Mouse (Mus musculus): Measurements from ENCODE around the gene Six1.
"Not testable (repeated sequence)": the region's sequence is repeated elsewhere in the genome, so short reads cannot be mapped to it uniquely, and the experiment has no call there.

The Six1 gene

DNA sequence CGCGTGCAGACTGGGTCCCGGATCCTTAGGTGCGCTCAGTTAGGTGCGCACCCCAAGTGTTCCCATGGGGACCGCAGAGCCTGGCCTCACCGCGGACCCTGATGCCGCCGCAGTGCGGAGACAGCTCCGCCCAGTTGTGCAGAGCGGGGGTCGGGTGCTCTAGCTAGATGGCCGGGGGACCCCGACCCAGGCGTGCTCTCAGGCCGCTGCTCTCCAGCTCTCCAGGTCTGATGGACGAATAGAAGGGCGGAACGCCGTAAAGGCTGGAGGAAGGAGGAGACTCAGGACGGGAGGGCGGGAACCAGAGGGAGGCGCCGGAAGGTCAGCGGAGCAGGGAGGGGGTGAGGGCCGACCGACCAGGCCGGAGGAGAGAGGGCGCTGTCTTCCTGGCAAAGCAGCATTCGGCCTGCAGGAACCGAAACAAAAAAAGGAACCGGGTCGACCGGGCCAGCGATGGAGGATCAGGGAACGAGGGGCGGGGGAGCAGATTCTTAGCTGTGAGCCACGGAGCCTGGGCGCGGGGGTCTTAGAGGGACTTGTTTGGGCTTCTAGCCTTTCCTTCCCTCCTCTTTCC lies at the start of gene Six1:
TSS of gene Six1 (minus strand) at position 220 of the 574 bp plus-strand sequence.
- DNase-seq (ENCODE audit: low read depth, low spot score) = no peak

DNA sequence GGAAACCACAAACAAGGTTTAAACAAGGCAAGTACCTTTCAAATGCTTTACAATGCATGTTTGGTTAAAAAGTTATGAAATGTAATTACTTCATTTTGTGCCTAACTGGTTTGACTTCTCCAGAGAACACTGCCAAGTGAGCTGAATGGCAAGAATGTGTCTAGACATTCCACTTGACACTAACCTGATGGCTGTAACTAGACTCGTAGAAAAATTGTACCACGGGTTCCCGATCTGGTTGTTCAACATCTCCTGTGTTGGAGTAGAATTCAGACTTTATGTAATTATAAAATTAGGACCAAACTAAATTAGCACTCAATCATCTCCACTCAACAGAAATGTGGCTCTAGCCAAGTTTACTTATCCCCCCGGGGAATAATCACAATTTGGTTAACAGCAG lies 44.9 kb upstream of the Six1 start:
- DNase-seq (ENCODE audit: low read depth, low spot score) = no peak

DNA sequence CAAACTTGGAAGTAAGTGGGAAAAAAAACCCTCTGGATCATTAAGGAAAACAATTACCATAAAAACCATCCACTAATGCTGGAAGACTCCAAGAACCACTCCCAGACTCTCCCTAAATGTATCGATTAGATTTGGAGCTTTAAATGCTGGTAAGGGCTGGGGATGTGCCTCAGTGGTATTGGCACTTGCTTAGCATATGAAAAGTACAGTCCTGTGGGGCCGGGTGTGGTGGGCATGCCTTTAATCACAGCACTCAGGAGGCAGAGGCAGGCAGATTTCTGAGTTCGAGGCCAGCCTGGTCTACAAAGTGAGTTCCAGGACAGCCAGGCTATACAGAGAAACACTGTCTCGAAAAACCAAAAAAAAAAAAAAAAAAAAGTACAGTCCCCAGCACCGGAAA lies 42.5 kb upstream of the Six1 start:
- DNase-seq (ENCODE audit: low read depth, low spot score) = not testable (repeated sequence)

DNA sequence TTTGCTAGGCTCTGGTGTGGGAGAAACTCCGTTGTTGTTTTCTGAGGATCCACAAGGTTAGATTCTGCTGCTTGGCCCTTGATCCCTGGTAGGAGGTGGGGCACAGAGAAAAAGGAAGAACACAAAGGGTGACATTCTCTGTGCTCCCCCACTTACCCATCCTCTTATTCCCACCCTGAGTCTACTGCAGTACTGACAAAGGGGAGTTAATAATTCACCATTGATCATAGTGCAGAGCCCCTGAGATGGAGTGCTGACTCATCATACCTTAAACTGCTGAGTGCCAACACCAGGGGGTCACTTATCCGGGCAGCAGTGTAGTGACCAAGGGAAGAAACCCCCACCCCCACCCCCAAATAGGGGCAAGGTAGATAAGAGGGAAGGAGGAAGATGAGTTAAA lies 40.9 kb upstream of the Six1 start:
- no peak for DNase-seq (ENCODE audit: low read depth, low spot score)

DNA sequence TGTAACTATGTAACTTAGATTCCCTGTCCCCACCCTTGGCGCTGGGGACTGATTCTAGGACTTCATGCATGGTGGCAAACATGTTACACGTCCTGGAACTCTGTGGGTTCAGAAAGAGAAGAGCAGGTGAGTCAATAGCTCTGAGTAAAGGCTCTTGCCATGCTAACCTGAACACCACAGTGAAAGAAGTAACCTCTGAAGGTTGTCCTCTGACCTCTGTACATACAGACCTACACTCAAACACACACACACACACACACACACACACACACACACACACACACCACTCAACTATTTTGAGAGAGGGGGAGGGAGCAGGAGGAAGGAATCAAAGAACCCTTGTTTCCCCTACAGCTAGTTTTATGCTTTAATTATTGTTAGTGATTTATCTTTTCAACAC lies 40.5 kb upstream of the Six1 start:
- DNase-seq (ENCODE audit: low read depth, low spot score) = no peak

DNA sequence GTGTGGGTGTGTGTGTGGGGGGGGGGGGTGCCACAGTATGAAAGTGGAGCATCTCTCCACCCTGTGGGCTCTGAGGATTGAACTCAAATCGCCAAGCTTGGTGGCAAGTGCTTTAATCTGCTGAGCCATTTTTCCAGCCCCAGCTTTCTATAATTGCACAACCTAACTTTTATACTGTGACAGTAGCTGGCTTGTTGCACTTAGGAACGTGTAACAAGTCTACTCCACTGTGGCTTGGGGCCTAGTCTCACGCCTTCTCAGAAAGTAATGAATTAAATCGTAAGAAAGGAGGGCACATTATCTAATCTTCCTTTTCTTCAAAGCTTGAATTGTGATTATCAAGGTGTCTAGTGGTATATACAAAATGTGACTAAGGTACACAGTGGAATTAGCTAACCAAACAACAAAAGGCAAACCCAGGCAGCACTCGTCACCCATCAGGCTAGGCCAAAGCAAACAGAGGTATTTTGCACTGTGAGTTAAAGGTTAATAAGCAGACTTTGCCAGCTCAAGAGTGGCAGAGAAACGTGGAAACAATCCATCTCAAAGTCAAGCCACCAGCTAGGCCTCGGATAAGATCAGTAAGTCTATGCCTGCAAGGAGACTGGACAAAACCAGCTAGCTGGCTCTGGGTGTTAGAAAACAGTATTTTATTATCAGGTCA lies 37.1 kb upstream of the Six1 start:
- DNase-seq (ENCODE audit: low read depth, low spot score) = no peak

DNA sequence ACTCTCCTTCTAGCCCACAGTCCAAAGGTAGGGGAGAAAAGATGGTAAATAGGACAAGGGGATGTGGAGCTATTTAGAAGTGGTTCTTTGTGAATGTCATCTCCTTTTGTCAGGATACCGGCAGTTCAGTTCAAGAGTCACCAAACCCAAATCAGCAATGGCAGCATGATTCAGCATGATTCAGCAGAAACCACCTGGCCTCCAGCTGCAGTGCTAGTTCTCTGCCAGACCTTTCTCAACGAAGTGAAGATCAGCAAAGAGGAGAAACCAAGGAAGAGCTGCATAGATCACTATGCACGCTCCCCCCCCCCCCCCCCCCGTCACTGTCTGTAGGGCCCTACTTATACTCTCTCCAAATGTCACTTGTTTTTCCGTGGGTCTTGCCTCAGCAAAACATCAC lies 35.2 kb upstream of the Six1 start:
- DNase-seq (ENCODE audit: low read depth, low spot score) = no peak

DNA sequence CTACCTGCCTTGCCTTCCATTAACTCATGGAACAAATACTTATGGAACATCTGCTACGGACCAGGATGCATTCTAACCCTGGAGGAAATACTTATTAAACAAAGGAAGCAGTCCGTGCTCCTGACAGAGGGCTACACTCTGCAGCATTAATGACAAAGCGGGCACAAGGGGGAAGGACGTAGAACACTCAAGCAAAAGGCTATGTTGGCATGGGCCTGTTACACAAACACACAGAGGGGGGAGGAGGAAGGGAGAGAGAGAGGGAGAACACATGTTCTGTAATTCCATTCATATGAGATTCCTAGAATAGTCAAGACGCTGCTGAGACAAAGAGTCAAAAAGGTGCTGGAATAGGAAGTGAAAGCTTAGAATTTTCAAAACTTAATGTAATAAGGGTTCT lies 34.8 kb upstream of the Six1 start:
- DNase-seq (ENCODE audit: low read depth, low spot score) = no peak

DNA sequence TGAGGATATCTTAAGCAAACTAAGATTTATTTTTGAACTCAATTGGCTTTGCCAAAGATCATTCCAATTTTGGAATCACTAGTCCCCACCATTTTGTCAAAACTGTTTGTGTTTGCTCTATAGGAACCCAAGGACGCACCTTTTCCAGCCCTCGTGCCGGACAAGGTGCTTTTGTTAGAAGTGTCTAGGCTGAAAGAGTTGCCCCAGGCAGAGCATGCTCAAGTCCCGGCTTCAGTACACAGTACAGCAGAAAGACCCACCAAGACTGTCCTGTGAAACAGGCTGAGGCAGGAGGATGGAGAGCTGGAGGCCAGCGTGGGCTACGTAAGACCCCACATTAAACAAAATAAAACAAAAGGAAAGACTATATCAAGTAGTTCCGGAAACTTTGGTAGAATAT lies 33.4 kb upstream of the Six1 start:
- no peak for DNase-seq (ENCODE audit: low read depth, low spot score)

DNA sequence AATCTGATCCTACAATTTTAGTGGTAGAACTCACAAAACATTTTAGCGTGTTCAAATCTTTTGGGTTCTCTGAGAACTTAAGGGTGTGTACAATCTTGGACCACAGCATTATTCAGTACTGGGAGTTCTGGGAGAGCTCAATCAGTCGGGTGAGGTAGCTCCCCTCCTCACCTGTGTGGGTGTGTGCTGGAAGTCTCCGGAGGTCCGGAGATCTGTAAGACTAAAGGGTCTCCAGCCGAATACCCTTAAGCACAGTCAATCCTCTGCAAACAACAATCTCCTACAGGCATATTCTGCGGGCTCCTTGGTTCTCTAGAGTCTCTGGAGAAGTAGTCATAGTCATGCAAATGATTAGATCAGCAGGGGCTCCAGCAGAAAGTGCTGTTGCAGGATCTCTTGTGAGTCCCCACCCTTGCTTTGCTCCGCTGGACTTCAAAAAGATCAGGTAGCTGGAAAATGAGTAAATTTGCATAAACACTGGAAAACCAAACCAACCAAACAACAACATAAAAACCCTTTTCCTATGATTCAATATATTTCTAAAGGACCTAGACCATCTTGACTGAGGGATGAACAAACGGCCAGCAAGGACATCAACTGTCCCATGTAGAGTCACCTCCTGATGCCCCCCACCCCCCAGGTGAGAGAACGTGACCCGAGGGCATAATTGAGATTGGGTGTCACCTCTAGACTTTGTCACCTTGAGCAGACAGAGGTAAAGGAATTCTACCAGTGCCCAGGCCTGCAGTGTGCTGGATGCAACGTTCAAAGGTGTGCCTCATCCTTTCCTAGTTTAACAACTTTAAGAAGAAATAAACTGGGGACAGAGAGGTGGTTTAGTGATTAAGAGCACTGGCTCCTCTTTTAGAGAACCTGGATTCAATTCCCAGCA lies 32.3 kb upstream of the Six1 start:
- DNase-seq (ENCODE audit: low read depth, low spot score) = no peak

DNA sequence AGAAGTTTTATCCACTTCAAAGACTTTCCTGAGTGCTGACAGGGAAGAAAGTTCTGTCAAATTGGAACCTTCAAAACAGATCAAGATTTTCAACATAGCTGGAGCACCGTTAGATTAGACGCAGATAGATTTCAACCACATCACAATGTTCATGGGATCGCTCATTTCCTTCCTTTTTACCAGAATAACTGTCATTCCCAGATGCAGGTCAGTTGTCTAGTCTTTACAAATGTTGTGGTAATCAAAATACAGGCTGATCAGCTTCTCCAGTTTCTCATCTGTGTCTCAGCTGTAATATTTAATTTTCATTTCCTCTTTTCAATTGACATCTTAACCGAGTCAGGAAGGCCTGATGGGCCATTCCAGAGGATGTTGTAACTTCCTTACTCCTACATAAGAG lies 30.1 kb upstream of the Six1 start:
- no peak for DNase-seq (ENCODE audit: low read depth, low spot score)

DNA sequence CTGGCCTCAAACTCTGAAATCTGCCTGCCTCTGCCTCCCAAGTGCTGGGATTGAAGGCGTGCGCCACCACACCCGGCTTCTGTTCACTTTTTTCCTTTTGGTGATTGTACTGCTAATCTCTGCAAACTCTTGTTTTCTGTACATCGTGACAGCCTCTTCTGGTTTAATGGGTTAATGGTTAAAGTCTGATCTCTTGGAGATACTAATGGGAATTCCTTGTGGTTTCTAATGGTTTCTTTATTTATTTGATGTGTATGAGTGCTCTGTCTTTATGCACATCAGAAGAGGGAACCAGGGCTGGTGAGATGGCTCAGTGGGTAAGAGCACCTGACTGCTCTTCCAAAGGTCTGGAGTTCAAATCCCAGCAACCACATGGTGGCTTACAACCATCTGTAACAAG lies 28.1 kb upstream of the Six1 start:
- DNase-seq (ENCODE audit: low read depth, low spot score) = not testable (repeated sequence)

DNA sequence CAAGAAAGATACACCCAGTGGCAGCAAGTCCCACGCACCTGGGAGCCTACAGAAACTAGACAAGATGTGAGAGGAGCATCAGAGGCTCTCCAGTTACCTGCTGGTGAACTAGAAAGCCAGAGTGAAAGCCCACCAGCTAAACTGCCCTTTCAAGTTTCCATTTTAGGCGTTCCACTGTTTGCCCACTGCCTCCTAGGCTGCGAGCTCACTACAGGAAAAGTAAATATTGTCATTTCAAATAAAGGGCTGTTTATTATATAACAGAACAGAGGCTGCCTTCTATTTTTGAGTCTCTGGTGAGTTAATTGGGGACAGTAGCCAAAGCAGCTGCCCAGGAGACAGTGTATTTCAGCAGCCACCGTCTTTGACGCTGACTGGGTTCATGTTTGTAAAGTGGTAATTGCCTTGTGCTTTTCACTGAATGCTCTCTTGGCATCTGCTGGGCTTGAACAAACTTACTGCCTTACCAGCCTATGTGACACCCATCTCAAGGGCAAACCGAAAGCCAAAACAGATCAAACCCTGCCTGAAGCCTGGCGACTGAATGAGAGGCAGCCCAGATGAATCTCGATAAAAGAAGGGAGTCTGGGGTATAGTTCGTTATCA lies 7.2 kb upstream of the Six1 start:
- no peak for DNase-seq (ENCODE audit: low read depth, low spot score)

DNA sequence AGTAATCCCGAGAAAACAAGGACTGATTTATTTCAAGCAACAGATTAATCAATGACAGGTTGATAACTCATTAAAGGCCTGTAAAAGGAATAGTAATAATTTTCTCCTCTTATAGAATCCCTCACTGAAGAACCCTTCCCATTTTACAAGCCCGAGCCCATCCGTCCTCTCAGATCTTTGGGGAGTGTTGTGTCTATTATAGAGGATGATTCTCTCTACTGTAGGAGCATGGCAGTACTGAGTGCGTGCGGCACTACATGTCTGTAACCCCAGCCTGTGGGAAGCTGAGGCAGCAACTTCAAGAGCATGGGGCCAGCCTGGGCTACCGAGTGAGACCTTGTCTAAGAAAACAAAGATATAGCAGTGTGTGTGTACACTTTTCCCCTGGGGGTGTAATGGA lies 3.8 kb upstream of the Six1 start:
- DNase-seq (ENCODE audit: low read depth, low spot score) = no peak

DNA sequence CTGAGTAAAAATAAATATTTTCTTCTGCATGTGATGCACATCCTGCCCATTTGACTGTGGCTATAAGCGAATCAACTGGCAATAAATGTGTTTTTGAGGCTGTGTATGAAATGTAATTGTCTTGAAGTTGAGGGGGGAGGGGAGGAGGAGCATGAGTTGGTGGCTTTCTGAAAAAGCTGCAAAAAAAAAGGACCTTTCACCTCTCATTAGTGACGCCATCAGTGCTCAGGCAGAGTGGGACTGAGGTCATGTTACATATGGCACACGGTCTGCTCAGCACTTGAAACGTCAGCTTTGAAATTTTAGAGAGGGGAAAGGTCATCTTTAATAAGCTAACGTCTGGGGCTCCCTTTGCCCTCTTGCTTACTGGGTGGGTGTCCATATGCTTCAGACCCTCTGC lies 1.8 kb upstream of the Six1 start:
- DNase-seq (ENCODE audit: low read depth, low spot score) = no peak

DNA sequence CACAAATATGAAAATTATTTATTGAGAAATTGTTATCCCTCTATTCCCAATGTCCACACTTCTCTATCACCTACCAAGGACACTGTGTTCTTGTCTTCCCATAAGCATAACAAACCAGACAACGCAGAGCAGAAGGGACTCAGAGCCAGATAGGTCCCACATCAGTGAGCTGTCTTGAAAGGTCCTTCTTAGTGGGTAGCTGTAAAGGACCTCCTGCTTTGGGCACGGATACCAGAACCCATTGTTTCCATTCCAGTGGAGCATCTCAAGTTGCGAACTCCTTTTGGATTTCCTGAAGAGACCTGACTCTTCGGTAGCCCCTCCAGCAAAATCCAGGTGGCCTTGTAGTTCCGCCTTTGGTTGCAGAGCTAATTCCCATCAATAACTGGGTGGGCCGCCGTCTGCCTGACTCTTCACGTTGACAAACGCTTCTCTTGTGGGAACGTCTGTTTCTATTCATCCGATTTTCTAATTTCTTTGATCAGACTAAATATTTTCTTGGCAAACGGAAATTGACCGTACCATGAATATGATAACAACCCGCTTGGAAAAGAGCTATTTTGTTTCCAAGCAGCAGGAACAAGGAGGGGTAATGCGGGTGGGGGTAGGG lies 994 bp upstream of the Six1 start:
- no peak for DNase-seq (ENCODE audit: low read depth, low spot score)

DNA sequence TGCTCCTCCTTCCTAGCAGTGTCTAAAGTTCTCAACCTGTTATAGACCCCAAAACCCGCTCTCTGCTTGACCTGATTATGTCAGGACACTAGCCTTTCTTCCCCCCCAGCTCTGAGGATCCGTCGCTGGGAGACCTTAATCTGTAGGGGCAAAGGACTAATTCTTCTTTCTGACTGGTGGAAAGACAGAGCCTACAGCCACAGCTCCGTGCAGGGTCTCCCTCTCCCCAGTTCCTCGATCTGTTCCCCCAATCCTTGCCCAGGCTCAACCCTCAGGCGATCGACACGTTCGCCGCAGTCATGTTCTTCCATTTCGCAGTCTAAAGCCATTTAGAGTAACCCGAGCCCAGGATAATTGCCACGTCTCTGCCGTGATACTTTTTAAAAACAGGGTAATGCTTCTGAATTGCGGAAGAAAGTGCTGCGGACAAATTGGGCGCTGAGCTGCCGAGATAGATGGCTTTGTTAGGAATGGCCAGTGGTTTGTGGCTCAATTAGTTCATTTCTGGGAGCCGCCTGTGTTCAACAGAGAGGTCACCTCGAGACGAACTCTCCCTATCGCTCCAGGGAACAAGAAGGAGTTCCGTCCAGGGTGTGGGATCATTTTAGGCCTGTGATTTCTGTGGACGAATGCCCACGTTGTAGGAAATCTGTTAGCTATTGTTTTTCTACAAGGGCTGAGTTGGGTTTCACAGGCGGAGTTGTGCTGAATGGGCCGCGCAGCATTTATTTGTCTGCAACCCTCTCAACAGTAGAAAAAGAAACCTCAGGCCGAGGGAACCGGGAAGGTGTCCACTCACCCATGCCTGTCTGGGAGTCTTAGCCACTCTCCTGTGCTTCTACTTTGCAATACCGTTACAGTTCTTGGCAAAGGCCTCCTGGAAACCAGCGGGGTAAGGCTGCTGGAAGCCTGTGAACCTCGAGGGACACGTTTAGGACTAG lies 766 bp downstream of the Six1 start:
- DNase-seq (ENCODE audit: low read depth, low spot score) = no peak

DNA sequence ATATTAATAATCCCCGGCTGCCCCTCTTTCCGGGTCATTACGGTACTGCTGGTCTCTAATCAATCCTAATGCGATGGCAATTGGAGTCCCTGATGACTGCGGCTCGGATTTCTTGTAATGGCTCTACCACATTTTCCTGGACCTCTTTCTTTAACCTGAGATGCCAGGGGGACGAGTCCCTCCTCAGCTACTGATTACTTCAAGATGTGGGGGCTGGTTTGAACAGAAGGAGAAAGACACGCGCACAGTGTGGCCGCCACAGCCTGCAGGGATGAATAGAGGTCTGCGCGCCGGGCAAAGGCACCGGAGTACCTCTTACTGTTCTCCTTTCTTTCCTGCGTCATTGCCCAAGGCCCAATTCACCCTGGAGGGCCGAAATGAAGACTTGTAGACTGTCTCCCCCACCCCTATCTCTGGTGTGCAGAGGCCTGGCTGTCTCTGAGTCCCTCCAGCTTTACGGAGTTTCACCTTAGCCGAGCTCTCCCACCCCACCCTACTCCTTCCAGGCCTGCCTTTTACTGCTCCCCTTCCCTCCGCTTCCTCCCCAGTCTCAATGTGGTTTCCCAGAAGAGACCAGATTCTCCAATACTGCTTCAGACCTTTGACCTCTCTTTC lies 1.5 kb downstream of the Six1 start:
- DNase-seq (ENCODE audit: low read depth, low spot score) = no peak

DNA sequence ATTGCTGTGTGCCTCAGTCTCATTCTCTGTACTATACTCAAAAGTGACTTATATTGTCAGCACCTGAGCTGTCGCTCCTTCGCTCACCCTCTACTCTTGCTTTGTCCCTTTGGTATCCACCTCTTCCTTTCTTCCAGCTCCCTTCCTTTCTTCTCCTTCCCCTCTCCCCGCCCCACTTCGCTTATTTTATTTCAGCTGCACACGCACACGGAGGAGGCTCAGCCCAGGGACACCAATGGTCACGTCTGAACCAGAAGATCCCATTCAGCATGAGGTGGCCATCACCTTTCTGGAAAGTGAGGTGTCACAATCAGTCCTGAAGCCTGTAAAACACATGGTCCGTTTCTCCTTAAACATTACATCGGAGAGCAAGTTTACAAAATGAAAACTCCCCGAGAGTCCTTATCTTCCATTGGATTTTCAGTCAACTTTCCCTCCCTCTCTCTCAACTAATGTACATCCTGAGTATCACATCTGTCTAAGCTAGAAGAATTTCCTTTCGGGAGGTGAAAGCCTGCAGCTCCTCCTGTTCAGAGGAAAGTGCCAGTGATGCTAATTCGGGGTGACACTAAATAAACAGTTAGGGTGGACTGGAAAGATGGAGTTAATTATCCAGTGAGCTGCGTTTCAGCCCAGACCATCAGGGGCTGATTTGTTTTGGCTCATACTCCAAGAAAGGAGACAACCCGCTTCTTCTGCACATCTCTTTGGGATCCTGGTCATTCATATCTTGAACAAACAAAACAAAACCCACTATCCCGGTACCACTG lies 2.7 kb downstream of the Six1 start:
- no peak for DNase-seq (ENCODE audit: low read depth, low spot score)

DNA sequence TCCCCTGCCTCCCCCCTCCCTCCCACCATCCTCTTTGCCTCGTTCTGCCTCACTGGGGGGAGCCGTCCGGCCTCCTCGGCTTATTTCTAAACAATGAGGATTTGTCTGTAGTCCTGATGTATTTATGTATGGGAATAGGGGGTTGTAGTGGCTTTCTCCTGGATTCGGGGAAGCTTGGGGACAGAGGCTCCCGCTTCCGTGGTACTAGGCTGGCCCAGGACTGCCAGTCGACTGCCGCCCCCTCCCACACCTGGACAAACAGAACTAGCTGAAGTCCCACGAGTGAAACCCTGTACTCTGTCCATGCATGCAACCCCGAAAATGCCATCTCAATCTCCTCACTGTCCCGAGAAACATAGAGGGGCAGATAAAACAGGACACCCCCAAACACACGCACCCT lies 3.4 kb downstream of the Six1 start:
- no peak for DNase-seq (ENCODE audit: low read depth, low spot score)
